Mouse (Mus musculus) adrenal gland, postnatal 25 days (tissue): ENCODE results near the gene Gimap9. TPM values are rescaled to one million over a fixed set of nuclear protein-coding genes. Genes with fewer than 3 reads are reported as not detected.
"Not testable (repeated sequence)": the region's sequence is repeated elsewhere in the genome, so short reads cannot be mapped to it uniquely, and the experiment has no call there.

Experiments
- DNase-seq: peaks from one replicate; pipeline ENCODE4 v3.0.0; 2021; ENCODE audit warnings: mixed read lengths
- total RNA-seq: library from RNA; stranded (reverse); gene quantifications from 2 replicates; pipeline ENCODE4 v1.2.3, GENCODE M21; 2021

Gimap9 gene
- total RNA-seq, 1 experiment from 2014 or later, result 5.7 TPM

DNA sequence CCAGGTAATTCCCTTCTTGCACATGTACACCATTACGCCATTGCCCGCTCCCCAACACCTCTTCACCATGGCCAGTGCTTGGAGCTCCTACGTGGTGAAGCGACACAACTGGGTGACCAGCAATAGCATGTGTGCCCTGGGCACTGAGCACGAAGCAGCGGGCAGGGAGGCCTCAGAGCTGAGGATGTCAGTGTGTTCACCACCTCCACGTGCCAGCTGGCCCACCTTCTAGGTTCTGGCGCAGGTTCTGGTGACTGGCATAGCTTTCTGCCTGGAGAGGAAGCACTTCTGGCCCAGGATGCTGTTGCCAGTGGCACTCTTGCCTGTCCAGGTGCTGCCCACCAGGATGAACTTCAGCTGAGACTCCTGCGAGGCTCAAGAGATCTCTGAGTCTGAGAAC, 10.5 kb upstream of the Gimap9 start:
- DNase-seq, result no peak

DNA sequence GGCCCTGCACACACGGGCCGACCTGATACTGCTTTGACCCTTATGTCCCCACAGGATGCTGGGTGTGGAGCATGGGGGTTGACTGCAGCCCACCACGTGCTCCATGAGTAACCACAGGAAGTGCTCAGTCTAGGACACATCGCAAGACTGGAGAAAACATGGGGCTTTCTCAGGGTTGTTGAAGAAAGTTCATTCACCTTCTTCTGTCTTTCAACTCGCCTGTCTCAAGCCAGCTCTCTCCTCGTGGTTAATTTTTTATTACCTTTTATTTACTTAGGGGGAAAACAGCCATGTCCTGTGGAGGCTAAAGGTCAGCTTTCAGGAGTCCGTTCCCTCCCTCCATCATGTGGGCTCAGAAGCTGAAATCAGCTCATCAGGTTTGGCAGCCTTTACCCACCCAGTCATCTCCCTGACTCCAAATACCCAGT, 9.8 kb upstream of the Gimap9 start:
- DNase-seq, result no peak

DNA sequence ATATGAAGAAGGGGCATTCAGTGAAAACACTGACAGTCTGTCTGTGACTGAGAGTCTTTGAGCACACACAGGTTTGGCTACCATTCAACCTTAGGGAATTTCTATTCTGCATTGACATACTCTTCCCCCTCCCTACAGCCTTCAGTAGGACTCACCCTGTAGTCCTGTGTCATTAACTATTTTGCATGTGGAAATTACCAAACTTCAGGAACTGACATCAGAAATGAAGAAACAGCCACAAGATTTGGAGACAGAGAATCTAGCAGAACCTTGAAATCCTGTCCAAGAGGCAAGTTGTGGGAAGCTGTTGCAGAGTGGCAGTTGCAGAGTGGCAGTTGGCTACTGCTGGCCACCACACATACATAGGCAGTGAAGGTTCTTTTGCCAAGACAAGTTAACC, 7.9 kb upstream of the Gimap9 start:
- DNase-seq, result no peak

DNA sequence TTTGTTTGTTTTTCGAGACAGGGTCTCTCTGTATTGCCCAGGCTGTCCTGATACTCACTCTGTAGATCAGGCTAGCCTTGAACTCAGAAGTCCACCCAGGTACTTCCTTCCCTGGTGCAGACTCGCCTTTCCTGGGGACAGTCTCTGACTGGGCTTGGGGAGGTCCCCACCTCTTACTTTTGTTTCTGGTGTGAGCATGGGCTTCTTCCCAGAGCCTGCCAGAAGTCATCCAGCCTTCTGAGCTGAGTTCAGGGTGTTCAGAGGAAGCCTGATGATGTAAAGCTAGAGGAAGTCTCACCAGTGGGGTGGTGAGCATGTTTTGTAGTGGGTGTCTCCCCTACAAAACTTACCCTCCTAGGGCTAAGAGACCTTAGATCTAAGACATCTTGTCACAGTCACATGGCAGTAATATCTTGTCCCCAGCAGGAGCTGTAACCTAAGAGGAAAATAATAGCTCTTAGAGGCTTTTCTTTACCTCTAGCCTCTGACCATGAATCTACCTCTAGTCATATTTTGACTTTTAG, 6.4 kb upstream of the Gimap9 start:
- DNase-seq, result no peak

DNA sequence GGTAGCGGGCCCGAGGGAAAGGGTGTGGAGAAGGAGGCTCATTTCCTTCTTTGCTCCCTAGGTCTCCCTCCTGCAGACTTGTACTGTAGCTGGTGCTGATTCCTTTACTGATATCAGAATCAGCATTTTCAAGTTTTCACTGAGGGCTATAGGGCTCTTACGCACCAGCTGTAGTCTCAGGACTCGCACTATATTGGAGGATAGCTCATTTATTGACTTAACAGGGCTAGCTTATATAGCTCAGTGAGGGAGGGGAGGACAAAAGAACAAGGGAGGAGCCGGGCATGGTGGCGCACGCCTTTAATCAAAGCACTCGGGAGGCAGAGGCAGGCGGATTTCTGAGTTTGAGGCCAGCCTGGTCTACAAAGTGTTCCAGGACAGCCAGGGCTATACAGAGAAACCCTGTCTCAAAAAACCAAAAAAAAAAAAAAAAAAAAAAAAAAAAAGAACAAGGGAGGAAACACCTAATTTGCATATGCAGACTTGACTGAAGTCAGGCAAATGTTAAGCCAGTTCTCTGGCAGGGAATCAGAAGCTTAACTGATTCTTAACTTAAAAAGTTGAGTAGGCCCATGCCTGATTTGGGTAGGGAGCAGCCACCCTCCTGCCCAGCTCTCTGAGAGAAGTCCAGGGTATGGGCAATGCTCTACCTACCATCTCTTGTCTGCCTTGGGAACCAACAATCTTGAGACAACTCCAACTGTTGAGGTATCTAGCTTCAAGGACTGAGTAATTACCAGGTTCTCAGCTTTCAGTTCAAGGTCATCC, 1.5 kb upstream of the Gimap9 start:
- no peak for DNase-seq

DNA sequence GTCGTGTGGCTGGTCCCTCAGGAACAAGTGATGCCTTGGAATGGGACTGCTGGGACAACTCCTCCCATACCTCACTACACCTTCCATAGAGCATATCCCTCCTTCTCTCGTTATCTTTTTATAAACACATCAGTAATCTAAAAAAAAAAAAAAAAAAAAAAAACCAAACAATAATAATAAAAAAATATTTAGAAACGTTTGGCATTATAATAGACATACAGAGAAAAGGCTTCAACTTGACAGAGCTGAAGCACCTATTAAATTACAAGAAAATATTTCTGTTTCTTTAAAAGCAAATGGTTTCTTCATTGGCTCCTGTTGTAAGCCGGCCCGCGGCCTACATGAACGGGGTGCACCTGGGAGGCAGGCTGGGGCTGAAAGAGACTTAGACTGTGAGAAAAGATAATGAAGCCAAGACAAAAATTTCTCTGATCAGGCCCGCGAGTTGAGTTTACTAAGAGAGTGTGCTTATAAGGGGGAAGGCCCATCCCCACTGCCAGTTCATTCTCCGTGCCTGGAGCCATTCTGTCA, 464 bp upstream of the Gimap9 start:
- DNase-seq, result no peak

DNA sequence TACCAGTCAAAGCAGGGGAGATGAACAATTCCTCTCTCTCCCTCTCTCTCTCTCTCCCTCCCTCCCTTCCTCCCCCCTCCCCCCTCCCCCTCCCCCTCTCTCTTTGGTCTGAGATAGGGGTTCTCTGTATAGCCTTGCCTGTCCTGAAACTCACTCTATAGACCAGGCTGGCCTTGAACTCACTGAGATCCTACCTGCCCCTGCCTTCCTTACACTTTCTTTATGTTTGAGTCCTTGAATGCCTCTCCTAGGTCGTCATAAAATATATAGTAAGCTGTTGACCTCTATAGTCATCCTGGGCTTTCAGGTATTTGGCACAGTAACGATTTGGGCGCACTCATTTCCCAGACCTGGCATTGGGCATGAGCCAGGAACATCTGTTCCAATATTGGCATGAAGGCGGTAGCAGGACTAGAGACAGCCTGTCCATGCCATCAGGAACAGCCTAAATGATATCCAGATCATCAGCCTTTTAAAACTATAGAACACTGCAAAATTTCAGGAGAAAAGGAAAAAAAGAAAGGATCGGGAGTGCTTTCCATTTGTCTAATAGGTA, 1.0 kb downstream of the Gimap9 start:
- no peak for DNase-seq

DNA sequence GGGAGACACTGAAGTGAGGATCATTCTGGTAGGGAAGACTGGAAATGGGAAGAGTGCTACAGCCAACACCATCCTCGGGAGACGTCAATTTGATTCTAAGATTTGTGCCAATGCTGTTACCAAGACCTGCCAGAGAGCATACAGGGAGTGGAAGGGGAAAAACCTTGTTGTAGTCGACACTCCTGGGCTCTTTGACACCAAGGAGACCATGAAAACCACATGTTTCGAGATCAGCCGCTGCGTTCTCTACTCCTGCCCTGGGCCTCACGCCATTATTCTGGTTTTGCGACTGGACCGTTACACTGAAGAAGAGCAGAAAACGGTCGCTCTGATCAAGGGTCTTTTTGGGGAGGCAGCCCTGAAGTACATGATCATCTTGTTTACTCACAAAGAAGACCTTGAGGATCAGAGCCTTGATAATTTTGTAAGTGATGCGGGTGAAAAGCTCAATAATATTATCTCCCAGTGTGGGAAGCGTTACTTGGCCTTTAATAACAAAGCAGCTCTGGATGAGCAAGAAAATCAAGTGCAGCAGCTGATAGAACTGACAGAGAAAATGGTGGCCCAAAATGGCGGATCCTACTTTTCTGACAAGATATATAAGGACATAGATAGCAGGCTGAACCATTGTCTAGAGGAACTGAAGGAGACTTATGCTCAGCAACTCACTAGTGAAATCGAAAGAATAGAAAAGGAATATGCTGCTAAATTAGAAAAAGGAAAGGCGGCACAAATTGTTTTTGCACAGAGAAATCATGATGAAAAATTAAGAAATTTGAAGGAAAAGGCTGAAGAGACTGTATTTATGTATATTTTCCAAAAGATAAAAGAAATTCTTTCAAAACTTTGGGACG, 1.8 kb downstream of the Gimap9 start:
- DNase-seq, result no peak

DNA sequence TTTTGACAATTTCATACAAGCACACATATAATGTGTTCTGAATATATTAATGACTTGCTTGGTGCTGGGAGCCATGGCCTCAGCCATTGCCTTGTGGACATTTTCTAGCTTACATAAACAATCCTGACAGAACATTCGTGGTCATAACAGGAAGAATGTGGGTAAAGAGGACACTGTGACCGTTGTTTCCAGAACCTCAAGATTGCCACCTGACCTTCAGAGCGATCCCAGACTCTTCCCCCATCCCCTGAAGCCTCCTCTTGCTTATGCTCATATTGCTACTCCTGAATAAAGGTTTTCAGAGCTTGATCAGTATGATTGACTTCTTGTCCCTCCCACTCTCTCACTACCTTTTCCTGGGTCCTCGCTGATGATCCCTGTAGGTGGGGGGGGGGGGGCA, 2.5 kb downstream of the Gimap9 start:
- no peak for DNase-seq

DNA sequence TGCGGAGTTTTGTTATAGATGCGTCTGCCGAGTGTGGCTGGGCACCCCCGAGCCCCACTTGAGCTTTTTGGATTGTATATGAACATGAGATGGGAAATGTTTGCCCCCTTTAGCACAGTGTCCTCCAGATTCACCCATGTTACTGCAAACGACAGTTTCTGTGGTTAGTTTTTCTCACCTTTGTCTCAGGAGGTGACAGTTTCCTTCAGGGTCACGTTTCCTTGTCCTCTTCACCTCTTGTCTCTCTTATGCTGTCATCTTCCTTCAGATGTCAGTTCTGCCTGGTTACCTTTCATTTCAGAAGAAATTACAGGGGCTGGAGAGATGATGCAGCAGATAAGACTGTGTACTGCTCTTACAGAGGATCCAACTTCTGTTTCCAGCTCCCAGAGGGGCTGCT, 3.8 kb downstream of the Gimap9 start:
- no peak for DNase-seq

DNA sequence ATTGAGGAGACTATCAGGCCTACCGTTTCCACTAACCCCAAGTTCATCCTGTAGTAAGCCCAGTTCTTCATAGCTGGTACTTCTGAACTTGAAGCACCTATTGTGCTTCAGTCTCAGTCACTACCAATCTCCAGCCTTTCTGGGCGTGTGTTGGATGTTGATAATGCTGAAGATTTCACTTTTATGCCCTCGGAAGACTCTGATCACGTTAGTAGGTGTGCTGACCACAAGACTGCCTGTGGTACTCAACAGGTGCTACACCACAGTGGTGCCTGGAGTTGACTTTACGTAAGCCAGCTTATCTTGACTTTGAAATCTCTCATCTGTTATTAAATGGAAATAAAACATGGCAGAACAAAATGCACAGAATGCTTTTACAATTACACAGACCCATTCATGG, 4.5 kb downstream of the Gimap9 start:
- DNase-seq, result no peak

DNA sequence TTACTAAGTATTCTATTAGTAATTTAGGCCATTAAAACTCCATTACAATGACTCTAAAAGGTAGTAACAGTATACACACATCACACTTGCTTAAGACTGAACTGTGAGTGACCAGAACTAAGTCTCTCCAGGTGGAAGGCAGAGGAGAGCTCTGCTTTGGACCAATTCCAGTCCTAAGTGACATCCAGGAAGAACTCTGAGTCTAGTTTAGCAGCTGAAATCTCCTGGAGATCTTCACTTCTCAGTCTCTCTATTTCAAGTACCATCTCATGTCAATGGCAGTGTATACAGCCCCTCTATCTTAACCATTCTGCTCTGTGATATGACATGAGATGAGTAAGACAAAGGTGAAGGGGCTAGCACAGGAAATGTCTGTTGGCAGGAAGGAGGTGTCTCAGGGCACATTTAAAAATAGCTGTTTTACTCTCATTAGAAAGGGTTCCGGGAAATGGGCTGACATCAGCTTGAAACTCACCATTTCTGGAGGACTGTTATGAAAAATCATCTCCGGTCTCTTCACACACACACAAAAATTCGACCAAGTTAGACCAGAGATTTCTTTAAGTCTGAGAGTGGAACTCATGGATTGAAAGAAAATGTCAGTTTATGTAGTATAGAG, 5.7 kb downstream of the Gimap9 start:
- no peak for DNase-seq

DNA sequence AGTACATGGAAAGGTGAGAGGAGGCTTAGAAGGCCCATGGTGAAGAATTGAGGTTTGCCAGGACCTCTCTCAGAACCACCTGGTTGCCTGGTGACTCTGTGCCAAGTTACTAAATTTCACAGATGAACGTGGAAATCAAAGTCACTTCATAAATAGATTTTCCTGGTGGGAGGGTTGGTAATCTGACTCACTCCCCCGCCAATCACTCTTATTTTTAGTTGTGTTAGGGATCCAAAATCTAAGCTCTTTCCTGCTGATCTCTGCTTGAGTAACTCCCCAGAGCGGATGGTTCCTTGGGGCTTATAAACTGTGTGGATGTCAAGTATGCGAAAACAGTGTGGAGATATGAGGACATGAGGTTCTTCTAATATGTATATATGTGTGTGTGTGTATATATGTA, 6.3 kb downstream of the Gimap9 start:
- DNase-seq, result no peak

DNA sequence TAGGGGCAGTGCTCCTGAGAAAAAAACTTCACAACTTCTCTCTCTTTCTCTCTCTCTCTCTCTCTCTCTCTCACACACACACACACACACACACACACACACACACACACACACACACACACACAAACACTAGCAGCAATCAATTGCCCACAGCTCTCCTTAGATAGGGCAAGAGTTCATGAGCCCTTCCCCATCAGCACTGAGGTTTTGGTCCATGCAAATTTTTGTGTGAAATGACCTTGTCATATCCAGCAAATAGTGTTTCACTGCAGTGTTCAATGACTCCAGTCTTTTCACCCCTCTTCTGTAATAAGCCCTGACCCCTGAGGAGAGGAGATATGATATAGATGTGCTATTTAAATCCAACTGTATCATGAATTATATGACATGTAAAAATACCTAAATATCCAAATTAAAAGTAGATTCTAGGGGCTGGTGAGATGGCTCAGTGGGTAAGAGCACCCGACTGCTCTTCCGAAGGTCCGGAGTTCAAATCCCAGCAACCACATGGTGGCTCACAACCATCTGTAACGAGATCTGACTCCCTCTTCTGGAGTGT, 7.4 kb downstream of the Gimap9 start:
- DNase-seq, result not testable (repeated sequence)

DNA sequence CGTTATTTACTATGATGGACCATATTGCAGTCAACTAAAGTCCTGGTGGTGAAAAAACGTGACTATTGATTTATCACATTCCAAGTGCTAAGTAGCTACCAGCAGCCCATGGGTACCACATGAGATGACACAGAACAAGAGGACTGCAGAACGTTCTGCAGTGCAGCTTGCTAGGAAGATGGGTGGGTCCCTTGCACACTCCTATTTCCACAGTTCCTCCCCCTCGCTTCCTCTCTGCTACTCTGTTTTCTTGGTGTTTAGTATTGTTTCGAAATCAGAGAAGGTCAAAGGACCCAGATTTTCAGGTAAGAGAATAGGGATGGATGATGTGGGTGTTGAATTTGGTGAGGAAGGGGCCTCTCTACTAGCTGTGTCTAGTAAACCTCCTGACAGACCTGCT, 8.4 kb downstream of the Gimap9 start, which contains the start of gene Gimap4:
TSS of gene Gimap4 (plus strand) at position 231 of the 400 bp plus-strand sequence.
- no peak for DNase-seq

DNA sequence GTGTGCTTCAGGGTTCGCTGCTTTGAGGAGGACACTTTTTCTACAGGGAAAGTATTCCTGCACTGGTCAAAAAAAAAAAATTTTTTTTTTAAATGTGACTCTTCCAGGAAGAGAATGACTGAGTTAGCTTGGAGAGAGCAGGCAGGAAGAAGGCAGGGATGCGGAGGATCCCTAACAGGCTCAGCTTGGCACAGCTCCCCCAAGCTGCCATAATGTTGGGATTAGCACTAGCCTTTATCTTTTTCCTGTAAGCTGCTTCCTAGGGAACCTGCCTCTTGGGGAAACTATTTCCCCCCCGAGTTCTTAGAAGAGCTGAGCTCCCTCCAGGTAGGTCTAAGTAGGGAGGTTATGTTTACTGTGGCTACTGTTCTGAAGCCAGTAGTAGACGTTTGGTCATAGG, 8.9 kb downstream of the Gimap9 start:
- DNase-seq, result no peak

DNA sequence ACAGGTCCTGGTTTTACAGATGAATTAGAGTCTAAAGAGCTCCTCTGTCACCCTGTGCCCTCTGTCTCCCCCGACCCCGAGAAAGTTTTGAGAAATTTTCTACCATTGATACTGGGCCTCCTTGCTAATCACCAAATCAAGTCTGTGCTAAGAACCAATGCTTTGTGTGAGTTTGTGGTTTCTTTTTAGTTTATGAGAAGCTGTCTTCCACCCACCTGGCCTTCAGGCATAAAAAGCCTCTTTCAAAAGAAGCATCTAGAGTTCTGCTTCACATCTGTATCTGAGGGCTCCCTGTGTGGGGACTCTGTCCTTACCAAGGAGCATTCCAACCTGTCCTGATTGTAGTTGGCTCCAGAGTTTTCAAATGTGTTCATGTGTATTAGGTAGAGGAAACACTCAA, 9.3 kb downstream of the Gimap9 start:
- no peak for DNase-seq

DNA sequence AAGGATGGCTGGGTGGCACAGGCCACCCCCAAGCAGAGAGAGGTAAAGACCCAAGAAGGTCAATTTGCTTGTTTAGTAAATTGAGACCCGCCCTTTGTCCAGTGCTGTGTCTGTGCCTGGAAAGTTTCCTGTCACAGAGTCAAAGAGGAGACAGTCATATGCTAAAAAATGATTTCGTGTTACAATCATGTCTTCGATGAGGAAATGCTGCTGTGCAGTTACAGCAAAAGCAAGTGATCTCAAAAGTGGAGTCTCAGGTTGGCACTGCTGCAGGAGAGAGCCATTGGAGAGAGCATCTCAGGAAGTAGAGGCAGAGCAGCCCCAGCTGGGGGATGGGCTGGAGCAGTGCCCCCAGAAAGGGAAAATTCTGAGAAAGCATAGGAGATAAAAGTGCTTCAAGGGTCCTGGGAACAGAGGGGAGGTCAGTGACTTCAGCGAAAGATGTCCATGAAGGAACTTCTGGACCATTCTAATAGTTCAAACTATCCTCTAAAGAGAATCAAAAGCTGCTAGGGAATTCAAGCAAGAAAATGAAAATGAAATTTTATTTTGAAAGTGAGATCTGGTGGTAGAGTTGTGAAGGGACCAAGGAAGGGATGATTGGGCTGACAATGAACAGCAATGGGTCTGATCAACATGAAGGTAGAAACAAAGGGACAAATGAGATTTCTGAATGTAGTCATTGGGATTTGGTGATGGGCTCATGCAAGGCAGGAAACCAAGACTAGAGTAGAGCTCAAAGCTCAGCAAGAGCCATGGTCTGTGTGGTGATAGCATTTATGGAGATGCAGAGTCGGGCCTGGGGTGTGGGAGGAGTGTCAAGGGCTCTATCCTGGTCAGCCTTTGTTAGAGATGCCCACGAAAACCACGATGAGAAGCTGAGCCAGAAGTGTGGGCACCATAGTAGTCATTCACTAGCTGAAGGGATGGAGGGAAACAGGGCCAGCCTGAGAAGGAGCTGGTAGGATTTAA, 10.1 kb downstream of the Gimap9 start:
- no peak for DNase-seq

DNA sequence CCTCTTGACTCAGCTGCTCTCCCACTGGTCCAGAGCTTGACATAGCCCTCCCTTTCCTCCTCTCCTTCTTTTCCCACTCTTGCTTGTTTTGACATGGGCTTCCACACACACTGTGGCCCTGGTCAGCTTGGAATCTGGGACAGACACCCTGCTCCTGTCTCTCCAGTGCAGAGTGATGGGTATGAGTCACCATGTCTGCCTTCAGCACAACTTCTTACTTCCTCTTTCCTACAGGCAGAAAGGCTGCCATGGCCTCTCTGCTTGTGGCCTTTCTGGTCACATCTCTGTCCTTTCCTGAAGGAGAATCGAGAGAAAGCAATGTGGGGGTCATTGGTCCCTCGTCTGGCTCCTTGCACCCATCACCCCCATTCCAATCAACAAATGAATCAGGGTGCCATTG, 11.1 kb downstream of the Gimap9 start:
- no peak for DNase-seq

DNA sequence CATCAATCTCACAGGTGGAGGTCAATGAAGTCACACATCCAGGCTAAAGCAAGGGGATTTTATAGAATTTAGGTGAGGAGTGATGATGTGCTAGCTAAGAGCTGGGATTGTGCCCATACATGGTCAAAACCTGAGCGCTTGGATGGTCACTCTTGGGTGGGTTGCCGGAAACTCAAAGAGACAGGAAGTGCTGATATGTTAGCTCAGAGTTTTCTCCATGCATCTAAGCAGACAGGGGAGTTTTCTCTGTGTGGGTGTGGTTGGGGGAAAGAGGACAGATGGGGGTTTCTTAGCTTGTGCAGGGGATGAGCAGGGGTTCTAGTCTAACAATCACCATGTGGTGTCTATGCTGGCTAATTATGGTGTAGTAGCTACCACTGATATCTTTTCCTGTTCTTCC, 13.4 kb downstream of the Gimap9 start:
- DNase-seq, result no peak

DNA sequence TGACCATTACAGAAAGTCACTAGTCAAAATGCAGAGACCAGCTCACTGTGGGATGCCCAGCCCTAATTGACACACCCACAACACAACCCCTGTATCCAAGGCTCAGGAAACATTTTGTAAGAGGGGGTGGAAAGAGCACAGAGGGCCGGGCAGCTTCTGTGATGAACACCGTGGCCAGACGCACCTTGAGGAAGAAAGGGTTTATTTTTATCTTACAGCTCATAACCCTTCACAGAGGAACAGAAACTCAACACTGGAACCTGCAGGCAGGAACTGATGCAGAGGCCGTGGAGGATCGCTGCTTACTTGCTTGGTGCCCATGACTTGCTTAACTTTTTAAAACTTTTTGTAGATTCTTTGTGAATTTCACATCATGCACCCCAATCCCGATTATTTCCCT, 17.0 kb downstream of the Gimap9 start:
- DNase-seq, result no peak
